Mouse (Mus musculus): Measurements from ENCODE around the gene Runx2.

The Runx2 gene

DNA sequence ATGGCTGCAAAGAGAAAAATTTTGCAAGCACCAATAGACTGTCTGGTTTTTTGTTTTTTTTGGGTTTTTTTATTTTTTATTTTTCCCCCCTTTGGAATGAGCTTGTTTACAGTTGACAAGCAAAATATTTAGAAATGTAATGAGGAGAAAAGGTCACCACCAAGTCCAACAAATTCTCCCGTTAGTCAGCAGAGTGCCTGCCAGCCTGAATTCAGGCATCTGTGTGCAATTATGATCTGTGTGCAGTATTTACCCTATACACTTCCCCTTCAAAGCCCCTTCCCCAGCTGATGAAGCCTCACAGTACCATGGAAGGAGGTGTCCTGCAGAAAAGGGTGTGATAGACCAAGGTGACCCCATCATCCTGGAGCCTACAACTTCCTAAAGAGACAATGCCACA, 290.5 kb downstream of the Runx2 start:
- no peak for DNase-seq (ENCODE audit: low spot score)

- no peak for DNase-seq (ENCODE audit: low spot score)
Observed at GRCm38 (mm10) chr17:44522906-44523305, 291.7 kb downstream of the Runx2 start.

DNA sequence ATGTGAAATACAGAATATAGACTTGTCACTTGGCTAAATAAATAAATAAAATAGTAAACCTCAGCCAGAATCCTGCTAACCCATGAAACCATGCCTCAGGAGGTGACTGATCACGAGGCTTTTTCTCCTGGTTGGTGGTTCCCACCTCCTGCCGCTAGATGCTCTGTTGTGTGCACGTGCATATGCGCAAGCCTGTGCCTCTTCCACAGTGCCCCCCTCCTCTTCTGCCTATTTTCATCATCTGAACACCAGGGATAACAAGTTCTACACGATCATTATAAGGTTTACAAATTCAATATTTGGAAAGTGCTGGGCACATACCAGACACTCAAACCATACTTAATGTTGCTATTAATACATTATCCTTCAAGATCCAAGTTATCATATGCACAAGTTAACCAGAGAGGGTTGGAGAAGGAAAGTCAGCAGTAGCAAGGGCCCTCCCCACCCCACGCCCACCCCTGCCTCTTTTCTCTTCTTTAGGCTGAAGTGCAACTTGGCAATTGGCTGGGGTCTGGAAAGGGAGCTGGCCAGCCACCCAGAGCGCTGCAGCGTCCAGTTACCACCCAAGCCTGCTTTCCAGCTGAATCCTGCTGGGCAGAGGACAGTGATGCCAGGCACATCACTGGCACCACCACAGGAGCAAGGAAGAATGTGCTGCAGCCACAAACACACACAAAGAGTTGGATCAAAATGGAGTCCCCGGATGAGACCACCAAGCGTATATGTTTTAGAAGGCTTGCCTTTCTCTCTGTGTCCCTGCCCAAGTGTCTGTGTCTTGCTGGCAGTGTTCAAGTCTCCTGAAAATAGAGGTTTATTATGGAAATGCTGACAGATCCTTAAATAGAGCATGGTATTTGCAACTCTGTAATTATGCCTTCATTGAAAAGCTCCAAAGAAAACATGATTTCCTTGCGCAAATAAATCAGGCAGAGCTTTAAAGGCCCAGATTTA, 294.2 kb downstream of the Runx2 start:
- no peak for DNase-seq (ENCODE audit: low spot score)

- DNase-seq (ENCODE audit: low spot score), result no peak
Observed at GRCm38 (mm10) chr17:44519356-44519755, 295.2 kb downstream of the Runx2 start.

DNA sequence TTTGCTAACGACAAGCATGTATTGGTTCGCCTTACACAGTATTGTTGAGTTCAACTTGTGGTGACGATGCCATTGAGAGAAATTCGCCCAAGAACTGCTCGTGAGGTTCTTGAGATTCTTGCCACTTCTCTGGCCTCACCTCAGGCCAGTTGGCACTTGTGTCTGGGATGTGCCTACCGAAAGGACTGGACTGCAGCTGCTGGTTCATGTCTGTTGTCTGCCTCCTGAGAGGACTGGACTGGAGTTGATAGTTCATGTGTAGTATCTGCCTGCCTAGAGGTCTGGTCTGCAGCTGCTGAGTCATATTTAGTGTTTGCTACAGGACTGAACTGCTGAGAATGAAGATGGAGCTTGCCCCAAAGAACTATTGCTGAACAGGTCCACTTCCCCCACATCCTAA, 296.4 kb downstream of the Runx2 start:
- no peak for DNase-seq (ENCODE audit: low spot score)

GRCm38 (mm10) chr17:44508198-44508715, 306.3 kb downstream of the Runx2 start:
- DNase-seq (ENCODE audit: low spot score), result no peak

DNA sequence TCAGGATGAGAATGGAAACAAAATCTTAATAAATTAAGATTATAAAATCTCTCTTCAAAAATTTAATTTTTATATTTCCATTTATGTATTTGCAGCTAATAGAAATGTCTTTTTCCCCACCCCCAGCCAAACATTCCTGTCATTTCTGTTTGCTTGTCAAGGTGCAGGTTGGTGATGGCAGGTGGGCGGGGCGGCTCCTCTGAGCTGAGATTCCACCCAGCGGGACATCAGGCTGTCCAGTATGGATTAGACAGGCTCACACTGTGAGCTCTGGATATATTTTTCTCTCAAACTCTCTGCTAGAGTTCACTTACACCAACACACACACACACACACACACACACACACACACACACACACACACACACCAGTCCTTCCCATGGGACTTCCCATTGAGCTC, 306.9 kb downstream of the Runx2 start:
- no peak for DNase-seq (ENCODE audit: low spot score)

DNA sequence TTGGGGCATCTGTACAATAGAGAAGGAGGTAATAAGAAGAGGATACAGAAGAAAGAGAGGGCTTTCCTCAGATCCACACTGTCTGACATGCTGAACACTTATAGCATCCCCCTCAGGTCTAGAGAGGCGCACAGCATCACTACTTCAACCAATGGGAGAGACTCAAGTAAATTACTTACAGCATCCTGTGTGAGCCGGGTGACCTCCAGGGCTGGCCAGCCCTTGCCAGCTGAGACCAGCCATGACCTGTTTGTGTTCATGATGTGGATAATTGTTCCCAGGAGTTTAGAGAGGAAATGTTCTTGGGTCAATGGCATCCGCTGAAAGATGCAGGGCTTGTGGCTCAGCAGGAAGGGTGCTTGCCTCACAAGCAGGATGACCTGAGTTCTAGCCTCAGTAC, 308.1 kb downstream of the Runx2 start:
- no peak for DNase-seq (ENCODE audit: low spot score)

GRCm38 (mm10) chr17:44504794-44505317, 309.7 kb downstream of the Runx2 start:
- DNase-seq (ENCODE audit: low spot score), result no peak

- no peak for DNase-seq (ENCODE audit: low spot score)
Observed at GRCm38 (mm10) chr17:44502176-44502575, 312.4 kb downstream of the Runx2 start.

DNA sequence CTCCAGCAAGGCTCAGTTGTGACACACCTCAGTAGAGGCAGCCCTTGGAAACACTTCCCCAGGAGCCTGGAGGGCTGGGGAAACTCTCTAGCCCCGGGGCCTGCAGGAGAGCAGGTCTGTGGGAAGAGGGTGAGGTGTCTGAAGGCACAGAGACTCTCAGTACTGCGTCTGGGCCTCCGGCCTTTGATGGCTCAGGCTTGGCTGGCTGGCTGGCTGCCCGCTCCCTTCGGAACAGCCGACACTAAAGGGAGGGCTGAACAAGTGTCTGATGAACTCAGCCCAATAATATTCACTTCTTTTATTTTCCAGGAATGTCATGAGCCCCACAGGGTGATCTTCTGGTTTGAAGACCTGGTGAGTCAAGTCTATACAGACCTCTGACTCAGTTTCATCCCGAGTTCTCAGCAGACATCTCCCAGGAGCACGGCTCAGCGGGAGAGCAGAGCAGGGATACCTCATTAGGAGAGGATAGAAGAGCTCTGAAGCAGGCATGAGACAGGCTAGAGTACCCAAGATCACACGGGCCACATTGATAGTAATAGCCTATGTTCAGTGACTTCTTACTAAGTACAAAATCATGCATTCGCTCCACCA, 314.2 kb downstream of the Runx2 start:
- no peak for DNase-seq (ENCODE audit: low spot score)

DNA sequence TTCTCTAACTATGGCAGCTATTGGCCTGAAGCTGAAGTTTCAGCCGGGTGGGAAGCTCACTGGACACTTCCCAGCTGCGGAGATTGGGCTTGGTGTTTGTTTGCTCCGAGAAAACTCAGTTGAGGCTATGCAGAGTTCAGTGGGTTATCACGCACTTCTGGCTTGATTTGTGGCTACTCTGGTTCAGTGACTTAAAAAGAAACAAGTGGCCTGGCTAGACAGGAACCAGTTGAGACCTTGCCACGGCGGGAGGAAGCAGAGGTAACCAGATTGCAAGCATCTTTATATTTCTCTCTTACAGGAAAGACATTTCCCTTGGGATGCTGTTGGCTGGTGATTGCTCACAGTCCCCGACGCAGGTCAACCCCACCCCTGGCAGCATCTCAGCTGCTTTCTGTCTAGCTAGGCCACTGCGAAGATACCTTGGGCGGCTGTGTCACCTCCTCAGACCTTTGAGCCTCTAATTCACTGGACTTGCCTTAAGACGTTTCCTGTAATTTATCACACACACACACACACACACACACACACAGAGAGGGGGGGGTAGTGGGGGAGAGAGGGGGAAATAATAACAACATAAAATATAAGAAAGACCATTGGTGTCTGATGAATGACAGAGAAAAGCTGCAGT, 324.3 kb downstream of the Runx2 start:
- no peak for DNase-seq (ENCODE audit: low spot score)

DNA sequence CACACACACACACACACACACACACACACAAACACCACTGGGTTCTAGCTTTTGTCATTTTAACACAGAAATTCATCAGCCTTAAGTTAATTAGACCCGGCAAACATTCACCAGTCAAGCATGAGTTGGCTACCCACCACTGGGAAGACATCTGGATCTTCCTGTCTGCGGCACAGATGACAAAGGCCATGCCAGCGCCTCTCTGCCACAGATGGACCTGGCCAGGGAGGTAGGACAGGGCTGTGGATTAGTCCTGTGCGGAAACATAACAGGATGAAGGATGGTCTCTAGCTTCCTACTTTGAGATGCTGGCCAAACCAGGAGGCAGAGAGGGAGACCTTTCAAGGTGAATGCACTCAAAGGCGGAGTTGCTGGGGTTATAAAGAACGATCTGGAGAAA, 325.3 kb downstream of the Runx2 start:
- DNase-seq (ENCODE audit: low spot score), result no peak

DNA sequence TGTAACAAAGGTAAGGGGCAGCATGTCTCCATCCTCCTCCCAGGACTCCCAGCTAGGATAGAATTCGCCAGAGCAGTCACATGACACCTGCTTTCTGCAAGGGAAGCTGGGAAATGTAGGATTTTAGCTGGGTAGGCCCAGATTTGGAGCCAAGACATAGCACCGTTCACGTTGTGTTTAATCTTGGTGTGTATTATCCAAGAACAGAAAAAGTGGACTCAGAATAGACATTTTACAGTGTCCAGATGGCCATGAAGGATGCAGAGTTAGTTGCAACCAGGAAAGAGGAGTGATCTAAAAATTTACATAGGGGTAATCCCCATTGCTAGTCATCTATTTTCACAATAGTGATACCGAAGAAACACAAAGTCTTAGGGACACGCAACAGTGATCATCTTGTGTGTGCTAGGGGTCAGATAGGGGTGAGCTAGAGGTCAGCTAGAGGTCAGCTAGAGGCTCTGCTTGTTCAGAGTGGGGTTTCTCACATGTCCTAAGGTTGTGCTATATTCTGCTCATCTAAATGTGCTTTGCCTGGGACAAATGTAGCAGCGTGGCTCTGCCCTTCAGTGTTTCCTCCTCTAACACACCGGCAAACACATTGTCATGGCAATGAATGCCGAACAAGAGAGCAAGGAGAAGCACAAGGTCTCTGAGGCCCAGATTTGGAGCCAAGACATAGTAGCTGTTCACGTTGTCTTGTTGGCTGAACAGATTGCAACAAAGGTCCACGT, 326.9 kb downstream of the Runx2 start:
- no peak for DNase-seq (ENCODE audit: low spot score)

GRCm38 (mm10) chr17:44485337-44485736, 329.3 kb downstream of the Runx2 start:
- no peak for DNase-seq (ENCODE audit: low spot score)

DNA sequence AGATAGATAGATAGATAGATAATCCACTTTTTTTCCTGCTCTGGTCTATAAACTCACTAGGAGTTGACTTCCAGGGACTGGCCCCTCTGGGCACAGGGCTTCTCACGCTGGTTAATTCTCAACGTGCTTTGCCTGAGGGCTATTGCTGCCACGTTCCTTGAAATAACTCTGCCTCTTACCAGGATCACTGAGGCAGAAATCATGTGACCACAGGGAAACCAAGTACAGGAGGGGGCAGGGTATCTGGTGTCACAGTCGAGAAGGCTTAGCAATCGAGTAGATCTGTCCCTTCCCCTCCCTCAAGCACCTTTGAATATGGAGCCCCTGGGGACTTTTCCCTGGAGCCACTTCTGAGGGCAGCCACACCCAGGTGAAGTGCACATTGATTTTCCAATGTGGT, 334.7 kb downstream of the Runx2 start:
- no peak for DNase-seq (ENCODE audit: low spot score)

- DNase-seq (ENCODE audit: low spot score), result no peak
Observed at GRCm38 (mm10) chr17:44479491-44479890, 335.1 kb downstream of the Runx2 start.

GRCm38 (mm10) chr17:44475910-44476309, 338.7 kb downstream of the Runx2 start:
- no peak for DNase-seq (ENCODE audit: low spot score)

GRCm38 (mm10) chr17:44474280-44474679, 340.3 kb downstream of the Runx2 start:
- no peak for DNase-seq (ENCODE audit: low spot score)

DNA sequence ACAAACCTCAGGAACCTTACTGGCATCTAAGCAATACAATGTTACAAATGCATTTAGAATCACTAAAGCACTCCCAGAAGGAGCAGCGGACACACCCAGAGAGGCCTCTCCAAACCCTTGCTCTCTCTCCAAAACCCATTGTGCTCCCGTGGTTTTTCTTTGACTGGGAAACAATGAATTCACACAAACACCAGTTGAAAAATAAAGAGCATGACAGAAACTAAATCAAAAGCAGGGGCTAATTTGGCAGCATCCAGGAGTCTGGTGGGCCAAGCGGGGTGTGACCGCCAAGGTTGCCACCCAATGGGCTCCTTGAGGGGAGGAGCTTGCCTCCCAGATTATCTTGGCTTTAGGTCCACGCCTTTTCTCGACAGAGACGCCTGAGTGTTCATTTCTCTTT, 341.9 kb downstream of the Runx2 start:
- DNase-seq (ENCODE audit: low spot score), result no peak

GRCm38 (mm10) chr17:44463679-44464078, 350.9 kb downstream of the Runx2 start:
- no peak for DNase-seq (ENCODE audit: low spot score)

- no peak for DNase-seq (ENCODE audit: low spot score)
Observed at GRCm38 (mm10) chr17:44460156-44460555, 354.4 kb downstream of the Runx2 start.

All from ovary, postnatal 10 days (tissue).